Mouse (Mus musculus) G1E (cell line): ENCODE data around the gene Hsd17b2.

Experiments used
- CTCF ChIP-seq: IDR thresholded peaks from 2 replicates; pipeline ENCODE4 v1.5.1; 2012; ENCODE audit warnings: low read depth, low read length, inconsistent platforms, mixed read lengths
- GATA1 ChIP-seq: IDR thresholded peaks from 2 replicates; pipeline ENCODE4 v1.6.1; 2012; ENCODE audit warnings: borderline replicate concordance, low read length, inconsistent platforms, mixed read lengths
- GATA2 ChIP-seq: IDR thresholded peaks from 2 replicates; pipeline ENCODE4 v1.6.1; 2012; ENCODE audit warnings: low read depth, low read length, inconsistent platforms, borderline replicate concordance
- POLR2AphosphoS5 ChIP-seq: IDR thresholded peaks from 2 replicates; pipeline ENCODE4 v1.6.1; 2012; ENCODE audit warnings: low read depth, low read length, inconsistent platforms; ENCODE audit not compliant: insufficient replicate concordance
- TAL1 ChIP-seq: conservative IDR thresholded peaks from 2 replicates; pipeline ENCODE4 v1.6.1; 2012; ENCODE audit warnings: low read depth, low read length, inconsistent platforms, mixed read lengths

DNA sequence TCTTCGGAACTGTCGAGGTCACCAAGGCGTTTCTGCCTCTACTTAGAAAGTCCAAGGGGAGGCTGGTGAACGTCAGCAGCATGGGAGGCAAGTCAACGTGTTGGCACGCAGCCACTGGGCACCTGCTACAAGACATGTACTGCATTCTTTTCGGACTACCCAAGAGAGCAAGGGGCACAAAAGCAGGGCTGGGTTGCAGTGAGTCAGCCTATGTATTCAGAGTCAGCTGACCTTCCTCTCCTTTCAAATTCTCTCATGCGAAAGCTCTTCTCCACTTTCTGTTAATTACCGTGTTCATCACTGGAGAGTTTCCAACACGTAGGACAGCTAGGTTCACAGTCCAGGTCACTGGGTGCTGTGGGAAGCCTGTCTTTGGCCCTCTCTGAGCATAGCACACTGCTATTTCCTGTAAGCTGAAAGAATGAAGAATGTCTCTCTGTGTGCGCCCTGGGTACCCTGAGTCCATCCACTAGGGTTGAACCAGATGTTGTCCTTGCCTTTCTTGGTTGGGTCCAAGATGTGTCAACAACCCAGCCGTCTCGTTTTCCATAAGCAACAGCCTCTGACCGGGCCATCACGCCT is 40.8 kb downstream of the Hsd17b2 start:
- TF ChIP-seq CTCF: no peak
- TF ChIP-seq GATA1: no peak
- TF ChIP-seq TAL1: no peak
- no peak for TF ChIP-seq POLR2AphosphoS5
- no peak for TF ChIP-seq GATA2
